Mouse (Mus musculus) frontal cortex, postnatal 36 days (tissue): ENCODE measurements at regions not wholly inside any gene's neighbourhood (a gene's known extent, or its start where the extent isn't known, plus 50 kb on each side); places are given as distances from the start of the nearest gene placed in this dataset.

Experiments used
- DNase-seq, 2 experiments: peaks; one replicate each; pipeline ENCODE4 v3.0.0; 2022; ENCODE audit warnings: low spot score in 2 of 2

- no peak for DNase-seq
These were observed 66.3 kb upstream of the Slc30a5 start for GRCm38 (mm10) chr13:100899566-100899965.

DNA sequence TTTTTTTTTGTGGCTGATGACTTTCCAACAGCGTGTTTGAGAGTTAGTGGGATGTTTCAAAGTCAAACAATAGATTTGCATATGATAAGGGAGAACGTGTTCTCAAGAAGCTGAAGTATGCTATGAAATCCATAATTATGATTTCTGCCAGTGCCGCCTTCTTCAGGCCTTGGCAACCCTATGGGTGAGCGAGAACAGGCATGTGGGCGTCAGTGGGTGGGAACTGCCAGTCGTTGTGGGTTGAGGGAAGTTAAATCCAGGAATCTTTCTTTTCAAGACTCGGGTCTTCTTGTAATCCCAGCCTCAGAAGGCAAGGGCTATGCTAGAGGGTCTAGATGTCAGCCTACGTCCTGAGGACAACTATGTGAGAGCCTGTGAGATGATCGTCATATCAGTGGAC lies 60.6 kb upstream of the Slc30a5 start:
- DNase-seq: peak; percentile 43 to 50

GRCm38 (mm10) chr13:100893096-100893495 lies 59.9 kb upstream of the Slc30a5 start:
- DNase-seq: peak in 1 of 2 experiments; percentile 15

- DNase-seq: peak; percentile 44 to 68
These were observed 59.4 kb upstream of the Slc30a5 start for GRCm38 (mm10) chr13:100892647-100893071.

GRCm38 (mm10) chr13:100892204-100892603 lies 59.0 kb upstream of the Slc30a5 start:
- peak; percentile 92 for DNase-seq

- peak; percentile 21 to 49 for DNase-seq
These were observed 57.2 kb upstream of the Slc30a5 start for GRCm38 (mm10) chr13:100890457-100890856.

GRCm38 (mm10) chr13:100888481-100888880 lies 55.3 kb upstream of the Slc30a5 start:
- DNase-seq: no peak

DNA sequence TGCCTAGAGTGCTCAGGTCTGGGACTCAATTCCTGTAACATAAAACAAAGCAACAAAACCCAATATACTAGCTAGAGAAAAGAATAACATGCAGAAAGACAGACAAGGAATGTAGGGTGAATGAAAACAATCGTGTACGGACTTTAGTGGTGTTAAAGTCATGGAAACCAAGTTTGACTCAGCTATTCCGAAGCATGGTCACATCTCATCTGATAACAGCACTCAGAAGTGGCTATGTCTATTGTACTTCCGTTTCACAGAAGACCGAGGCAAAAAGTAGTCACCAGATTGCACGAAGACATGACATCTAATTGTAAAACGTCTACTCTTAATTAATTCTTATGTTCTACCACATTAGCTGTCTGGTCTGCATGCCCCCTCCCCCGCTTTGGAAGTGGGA lies 50.5 kb upstream of the Slc30a5 start:
- no peak for DNase-seq
